Mouse (Mus musculus) bone marrow macrophage, adult 2 months (primary cell): ENCODE measurements around the gene Ppa1.

Experiments used
- CTCF ChIP-seq: IDR thresholded peaks from 2 replicates; pipeline ENCODE4 v1.5.1; 2012; ENCODE audit warnings: low read depth, mild to moderate bottlenecking, low read length, moderate library complexity
- POLR2A ChIP-seq: IDR thresholded peaks from 2 replicates; pipeline ENCODE4 v1.6.1; 2012; ENCODE audit warnings: mild to moderate bottlenecking, low read depth, low read length, borderline replicate concordance

DNA sequence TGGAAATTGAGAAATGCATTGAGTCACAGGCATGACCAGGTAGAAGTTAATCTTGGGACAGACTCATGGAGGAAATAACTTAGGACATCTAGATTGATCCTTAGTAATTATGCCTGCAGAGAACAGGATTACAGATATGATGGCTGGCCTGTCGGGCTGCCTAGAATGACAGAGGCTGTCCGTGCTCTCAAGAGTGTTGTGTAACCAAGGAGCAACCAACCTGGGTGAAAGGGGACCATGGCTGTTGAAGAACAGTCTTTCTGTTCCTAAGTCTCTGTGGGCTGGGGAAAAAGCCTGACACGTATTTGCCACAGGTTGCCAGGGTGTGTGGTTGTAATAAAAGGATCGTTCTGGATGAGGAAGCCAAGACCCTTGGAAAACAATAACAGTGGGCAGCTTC, 8.0 kb upstream of the Ppa1 start:
- TF ChIP-seq CTCF (no peak), POLR2A (no peak)
